Mouse (Mus musculus) liver, embryonic 13.5 days (tissue): ENCODE data around the gene Endod1. TPM values are rescaled to one million over a fixed set of nuclear protein-coding genes. Genes with fewer than 3 reads are reported as not detected.
A peak's percentile ranks its signal among the peaks of the same experiment; 100 is the strongest.

Experiments
- ATAC-seq: fragments of 200-750 bp; cut with Nextera tagmentation; 2 replicates; pipeline ENCODE4 v1.8.0; 2017; ENCODE audit warnings: low read depth, mild to moderate bottlenecking, moderate number of reproducible peaks, moderate library complexity
- DNase-seq: peaks from one replicate; pipeline ENCODE4 v3.0.0; 2022
- H3K27ac ChIP-seq: fragments of 300-500 bp; sonication (generic); 2 replicates; pipeline ENCODE4 v1.5.1; 2015; ENCODE audit warnings: moderate library complexity, mild to moderate bottlenecking, inconsistent platforms
- H3K27me3 ChIP-seq: fragments of 300-500 bp; sonication (generic); 2 replicates; pipeline ENCODE4 v1.6.1; 2015; ENCODE audit warnings: mild to moderate bottlenecking, inconsistent platforms
- H3K36me3 ChIP-seq: fragments of 300-500 bp; sonication (generic); 2 replicates; pipeline ENCODE4 v1.6.1; 2015; ENCODE audit warnings: mild to moderate bottlenecking, inconsistent platforms
- H3K4me1 ChIP-seq: fragments of 300-500 bp; sonication (generic); replicated peaks from 2 replicates; pipeline ENCODE4 v1.6.1; 2015; ENCODE audit warnings: inconsistent platforms
- H3K4me2 ChIP-seq: fragments of 300-500 bp; sonication (generic); 2 replicates; pipeline ENCODE4 v1.6.1; 2015; ENCODE audit warnings: inconsistent platforms, mild to moderate bottlenecking, moderate library complexity
- H3K4me3 ChIP-seq: fragments of 300-500 bp; sonication (generic); replicated peaks from 2 replicates; pipeline ENCODE4 v1.5.1; 2015; ENCODE audit warnings: mild to moderate bottlenecking, inconsistent platforms
- H3K9ac ChIP-seq: fragments of 300-500 bp; sonication (generic); 2 replicates; pipeline ENCODE4 v1.6.1; 2015; ENCODE audit warnings: mild to moderate bottlenecking, inconsistent platforms
- H3K9me3 ChIP-seq: fragments of 300-500 bp; sonication (generic); replicated peaks from 2 replicates; pipeline ENCODE4 v1.6.1; 2016; ENCODE audit warnings: inconsistent platforms
- WGBS: fragments of 180-500 bp; shearing (Covaris S2); methylation state at CpG from one replicate; pipeline ENCODE4 v1.1.7; 2015; ENCODE audit not compliant: insufficient replicate concordance; 5-methylcytosine and 5-hydroxymethylcytosine counted together
- polyA plus RNA-seq: library from polyadenylated mRNA; unstranded; fragments of >200 nt; fragmentation: Nextera tagmentation; extraction: Ambion mirVana; gene quantifications from 2 replicates; pipeline ENCODE4 v1.2.1, GENCODE M21; 2015

Gene Endod1
- polyA plus RNA-seq, 1 experiment from 2014 or later = 37.8 TPM

DNA sequence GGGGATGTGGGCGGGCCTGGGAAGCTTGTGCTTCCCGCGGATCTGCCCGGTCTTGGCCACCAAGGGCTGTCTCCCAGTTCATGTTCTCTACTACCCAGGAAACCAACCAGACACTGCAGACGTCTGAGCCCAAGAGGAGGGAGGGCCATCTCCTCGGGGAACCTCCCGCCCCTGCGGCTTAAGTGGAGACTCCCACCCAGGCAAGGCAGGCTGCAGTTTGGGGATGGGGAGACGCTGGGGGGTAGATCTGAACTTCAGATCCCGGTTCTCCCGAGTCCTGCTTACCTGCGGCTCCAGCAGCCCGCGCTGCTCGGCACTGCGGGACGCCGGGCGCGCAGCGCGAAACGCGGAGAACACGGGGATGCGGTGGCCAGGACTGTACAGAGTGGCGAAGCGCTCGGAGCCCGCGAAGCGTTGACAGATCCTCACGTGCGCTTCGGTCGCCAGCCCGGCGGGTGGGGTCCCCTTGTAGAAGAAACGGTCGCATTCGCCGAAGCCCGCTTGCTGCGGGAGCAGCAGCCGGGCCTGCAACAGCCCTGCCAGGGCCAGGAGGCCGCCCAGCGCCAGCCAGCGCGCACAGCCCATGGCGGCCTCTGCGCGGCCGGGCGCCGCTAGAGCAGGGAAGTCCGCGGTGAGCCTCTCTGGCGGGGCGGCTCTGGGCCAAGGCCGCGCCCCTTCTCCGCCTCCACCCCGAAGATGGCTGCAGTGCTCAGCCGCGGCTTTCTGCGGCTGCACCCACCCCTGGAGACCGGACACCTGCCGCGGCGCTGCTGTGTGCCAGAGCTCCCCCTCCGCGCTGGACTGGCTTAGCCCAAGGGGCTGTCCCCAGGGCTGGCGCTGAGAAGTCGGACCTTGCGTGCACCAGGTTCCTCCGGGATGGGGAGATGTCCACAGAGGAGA, 671 bp downstream of the Endod1 start:
- H3K27me3 ChIP-seq = no peaks in the 10 kb centered on the region
- no peaks in the 10 kb centered on the region; the same call in 1 of the 2 replicates for H3K9me3 ChIP-seq
- under 1% methylated on average over 75 of the region's 76 CpGs for WGBS
- peak overlapping the region; percentile 90 for H3K4me2 ChIP-seq
- peak; percentile 82 for DNase-seq
- peaks cover 82% of the 10 kb centered on the region for H3K4me1 ChIP-seq
- H3K27ac ChIP-seq = peak overlapping the region; percentile 93
- peak overlapping the region; percentile 97 for H3K9ac ChIP-seq
- H3K4me3 ChIP-seq = peak overlapping the region; percentile 88
- peaks cover 33% of the 10 kb centered on the region for H3K36me3 ChIP-seq
- peak; percentile 95 for ATAC-seq

DNA sequence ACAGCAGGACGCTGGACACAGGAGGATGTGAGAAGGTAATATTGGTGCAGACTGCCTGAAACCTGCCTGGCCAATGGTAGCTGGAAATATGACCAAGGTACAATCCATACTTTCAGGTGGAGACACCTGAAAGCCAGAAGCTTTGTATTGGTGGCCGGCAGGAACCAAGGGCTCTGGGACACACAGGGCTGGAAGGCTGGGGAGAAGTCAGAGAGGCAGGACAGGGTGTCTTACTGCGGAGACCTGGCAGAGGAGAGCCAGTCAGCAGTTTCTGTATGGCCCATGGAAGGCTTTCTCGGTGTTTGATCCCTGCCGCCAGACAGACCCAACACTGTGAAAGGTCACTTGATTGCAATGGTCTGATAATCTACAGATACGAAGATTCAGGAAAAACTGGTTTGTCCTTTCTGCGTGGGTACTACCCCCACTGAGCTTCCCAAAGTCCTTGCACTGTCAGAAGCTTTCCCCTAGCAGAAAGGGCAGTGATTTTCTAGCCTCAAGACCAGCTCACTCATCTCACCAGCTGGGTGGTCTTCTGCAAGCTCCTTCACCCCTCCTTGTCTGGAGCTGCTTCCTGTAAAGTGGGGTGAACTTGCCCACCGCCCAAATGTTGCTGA, 1.4 kb downstream of the Endod1 start:
- no peaks in the 10 kb centered on the region; the same call in 1 of the 2 replicates for H3K9me3 ChIP-seq
- DNase-seq (no peak), ATAC-seq (no peak)
- H3K27me3 ChIP-seq = no peaks in the 10 kb centered on the region
- H3K36me3 ChIP-seq = peaks cover 40% of the 10 kb centered on the region
- peaks cover 87% of the 10 kb centered on the region for H3K4me1 ChIP-seq
- H3K4me3 ChIP-seq = peak overlapping the region; percentile 88
- WGBS = 26% methylated on average over 8 of the region's 8 CpGs
- H3K4me2 ChIP-seq = peak overlapping the region; percentile 90
- peak overlapping the region; percentile 97 for H3K9ac ChIP-seq
- peak overlapping the region; percentile 93 for H3K27ac ChIP-seq

DNA sequence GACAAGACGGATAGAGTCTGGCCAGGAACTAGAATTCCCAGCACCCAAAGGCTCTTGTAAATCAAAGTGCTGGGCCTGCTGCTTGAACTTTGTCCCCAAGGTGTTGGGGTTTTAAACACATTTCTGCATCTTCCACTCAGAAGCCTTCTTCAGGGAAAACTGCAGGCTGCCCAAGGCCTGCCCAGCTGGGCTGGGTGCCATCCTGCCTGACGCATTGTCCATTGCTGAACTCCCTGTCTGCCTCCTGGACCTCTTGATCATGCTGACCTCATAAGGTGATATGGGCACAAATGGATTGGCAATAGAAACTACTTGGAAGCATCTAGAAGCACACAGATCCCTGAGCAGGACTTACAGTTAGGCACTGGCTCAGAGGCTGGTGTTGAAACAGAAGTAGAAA, 3.2 kb downstream of the Endod1 start:
- Histone ChIP-seq H3K4me1 (peaks cover 88% of the 10 kb centered on the region), H3K4me3 (peak overlapping the region; percentile 88), H3K9me3 (no peaks in the 10 kb centered on the region), H3K4me2 (peak overlapping the region; percentile 90), H3K27me3 (no peaks in the 10 kb centered on the region), H3K36me3 (peaks cover 55% of the 10 kb centered on the region), H3K9ac (peak overlapping the region; percentile 97), H3K27ac (peak overlapping the region; percentile 45; the same call in 1 of the 2 replicates)
- ATAC-seq (no peak), DNase-seq (no peak)
- 91% methylated on average over 2 of the region's 2 CpGs for WGBS

DNA sequence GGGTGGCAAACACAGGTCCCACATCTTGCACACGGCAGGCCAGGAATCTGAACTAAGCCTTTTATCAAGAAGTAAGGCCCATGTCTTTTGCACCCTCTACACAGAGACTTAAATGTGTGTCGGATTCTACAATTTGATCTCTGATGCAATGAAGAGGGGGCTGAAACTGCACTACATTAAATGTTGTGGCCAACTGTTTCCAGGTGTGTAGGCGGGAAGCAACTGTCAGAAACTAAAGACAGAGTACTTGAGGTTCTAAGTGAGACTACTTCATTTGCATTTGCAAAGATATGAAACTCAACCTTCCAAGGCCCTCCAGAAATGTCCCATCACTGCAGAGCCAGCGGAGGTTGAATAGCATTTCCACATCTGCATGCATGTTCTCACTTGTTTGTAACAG, 5.2 kb downstream of the Endod1 start:
- H3K9me3 ChIP-seq = no peaks in the 10 kb centered on the region
- peaks cover 90% of the 10 kb centered on the region for H3K4me1 ChIP-seq
- H3K4me2 ChIP-seq = no peak overlapping the region
- no peaks in the 10 kb centered on the region for H3K27me3 ChIP-seq
- H3K27ac ChIP-seq = no peak overlapping the region
- peaks cover 73% of the 10 kb centered on the region for H3K36me3 ChIP-seq
- WGBS = 79% methylated on average over 4 of the region's 4 CpGs
- H3K4me3 ChIP-seq = no peak overlapping the region
- ATAC-seq (no peak), DNase-seq (no peak)
- H3K9ac ChIP-seq = 0 out of 2 replicates have a peak overlapping the region, but pooled peaks have one; percentile 26

DNA sequence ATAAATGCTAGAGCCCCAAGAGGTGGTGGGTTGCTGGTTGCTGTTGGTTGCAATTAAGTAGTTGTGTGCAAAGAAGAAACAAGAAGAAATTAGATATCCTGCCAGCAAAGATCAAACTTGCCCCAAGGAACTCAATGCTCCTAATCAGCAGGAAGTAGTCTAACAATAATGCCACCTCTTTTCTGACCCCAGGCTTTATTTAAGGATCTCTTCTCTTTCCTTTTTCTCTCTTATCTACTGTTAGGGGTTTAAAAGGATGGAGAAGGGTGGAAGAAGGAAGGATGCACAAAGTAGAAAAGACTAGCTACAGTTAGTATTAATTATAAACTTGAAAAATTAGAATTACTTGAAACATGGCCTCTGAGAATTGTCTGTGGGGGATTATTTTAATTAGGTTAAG, 8.9 kb downstream of the Endod1 start:
- peaks cover 5% of the 10 kb centered on the region for H3K9me3 ChIP-seq
- ATAC-seq (no peak), DNase-seq (no peak)
- peaks cover 68% of the 10 kb centered on the region for H3K36me3 ChIP-seq
- H3K27ac ChIP-seq = peak overlapping the region; percentile 97
- no peak overlapping the region for H3K4me3 ChIP-seq
- H3K27me3 ChIP-seq = no peaks in the 10 kb centered on the region
- H3K9ac ChIP-seq = peak overlapping the region; percentile 46; the same call in 1 of the 2 replicates
- peaks cover 96% of the 10 kb centered on the region for H3K4me1 ChIP-seq
- H3K4me2 ChIP-seq = no peak overlapping the region

DNA sequence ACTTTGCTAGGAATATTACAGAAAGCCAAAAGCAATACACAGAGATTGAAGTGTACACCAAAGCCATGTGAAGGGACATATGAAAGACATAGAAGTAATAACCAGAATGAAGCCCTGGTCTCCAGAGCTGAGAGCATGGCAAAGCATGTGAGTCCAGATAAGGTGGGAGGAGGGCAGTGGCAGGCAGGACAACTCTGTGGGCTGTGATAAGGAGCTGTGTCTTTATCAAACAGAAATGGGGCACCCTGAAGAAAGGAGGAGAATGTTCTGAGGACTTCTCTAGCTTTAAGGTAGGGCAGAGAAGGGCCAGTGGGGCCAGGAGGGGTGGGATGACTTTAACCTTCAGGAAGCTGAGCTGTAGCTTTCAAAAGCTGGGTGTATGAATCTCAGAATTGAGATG, 12.0 kb downstream of the Endod1 start:
- Histone ChIP-seq H3K36me3 (peaks cover 54% of the 10 kb centered on the region), H3K27ac (peak overlapping the region; percentile 97), H3K27me3 (no peaks in the 10 kb centered on the region), H3K9me3 (peaks cover 5% of the 10 kb centered on the region), H3K4me3 (peak overlapping the region; percentile 29), H3K4me2 (peak overlapping the region; percentile 63), H3K9ac (peak overlapping the region; percentile 59), H3K4me1 (peaks cover 95% of the 10 kb centered on the region)
- ATAC-seq (peak; percentile 97), DNase-seq (peak; percentile 80)

DNA sequence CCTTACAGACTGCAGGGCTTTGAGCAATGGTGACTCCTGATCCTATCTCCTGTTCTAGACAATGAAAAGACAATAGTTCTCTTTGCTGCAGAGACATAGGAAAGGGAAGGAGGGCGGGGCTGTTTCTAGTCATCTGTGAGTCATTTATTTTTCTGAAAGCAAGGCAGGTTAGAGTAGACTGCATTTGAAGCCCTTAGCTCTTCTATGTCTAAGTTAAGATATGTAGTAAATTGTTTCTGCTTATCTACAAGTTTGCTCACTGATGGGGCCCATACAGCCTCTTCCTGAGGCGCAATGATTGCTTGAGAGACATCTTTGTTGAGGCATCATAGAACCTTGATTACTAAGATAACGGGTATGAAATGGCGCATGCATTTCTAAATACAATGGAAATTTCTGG, 13.5 kb downstream of the Endod1 start:
- Histone ChIP-seq H3K36me3 (peaks cover 49% of the 10 kb centered on the region), H3K4me2 (peak overlapping the region; percentile 33), H3K4me3 (no peak overlapping the region), H3K27me3 (no peaks in the 10 kb centered on the region), H3K9ac (peak overlapping the region; percentile 51), H3K27ac (peak overlapping the region; percentile 97), H3K9me3 (peaks cover 5% of the 10 kb centered on the region), H3K4me1 (peaks cover 96% of the 10 kb centered on the region)
- 73% methylated on average over 4 of the region's 4 CpGs for WGBS
- peak; percentile 6 for ATAC-seq
- no peak for DNase-seq

DNA sequence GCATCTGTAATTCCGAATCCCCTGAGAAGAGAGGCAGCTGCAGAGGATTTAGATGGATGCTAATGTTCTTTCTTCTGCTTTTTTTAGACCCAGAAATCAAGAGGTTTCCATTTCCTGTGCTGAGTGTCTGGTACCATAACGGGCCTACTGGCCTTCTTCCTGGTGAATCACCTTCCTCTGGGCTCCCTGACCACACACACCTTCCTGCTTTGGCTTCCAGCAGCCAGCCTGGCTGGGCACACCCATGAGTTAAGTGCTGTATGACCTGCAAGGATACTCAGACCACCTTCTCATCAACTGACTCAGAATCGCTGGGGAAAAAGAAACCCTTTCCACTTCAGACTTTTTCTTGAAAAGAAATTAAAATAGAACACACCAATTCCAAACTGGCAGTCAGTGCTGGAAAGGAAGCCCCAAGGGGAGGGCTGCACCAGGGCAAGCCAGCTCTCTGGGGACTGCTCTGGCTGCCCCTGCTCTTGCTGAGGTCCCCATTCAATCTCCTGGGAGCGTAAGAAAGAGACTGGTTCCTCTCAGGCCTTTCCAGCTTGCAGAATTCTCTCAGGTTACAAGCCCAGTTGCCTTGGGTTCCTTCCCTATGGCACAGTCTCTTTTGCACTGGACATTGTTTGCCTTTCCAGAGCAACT, 15.7 kb downstream of the Endod1 start:
- WGBS = 37% methylated on average over 4 of the region's 4 CpGs
- ATAC-seq (no peak), DNase-seq (no peak)
- Histone ChIP-seq H3K4me2 (no peak overlapping the region), H3K4me1 (peaks cover 90% of the 10 kb centered on the region), H3K4me3 (no peak overlapping the region), H3K9me3 (peaks cover 5% of the 10 kb centered on the region), H3K27ac (peak overlapping the region; percentile 78), H3K36me3 (peaks cover 50% of the 10 kb centered on the region), H3K9ac (peak overlapping the region; percentile 60), H3K27me3 (no peaks in the 10 kb centered on the region)

DNA sequence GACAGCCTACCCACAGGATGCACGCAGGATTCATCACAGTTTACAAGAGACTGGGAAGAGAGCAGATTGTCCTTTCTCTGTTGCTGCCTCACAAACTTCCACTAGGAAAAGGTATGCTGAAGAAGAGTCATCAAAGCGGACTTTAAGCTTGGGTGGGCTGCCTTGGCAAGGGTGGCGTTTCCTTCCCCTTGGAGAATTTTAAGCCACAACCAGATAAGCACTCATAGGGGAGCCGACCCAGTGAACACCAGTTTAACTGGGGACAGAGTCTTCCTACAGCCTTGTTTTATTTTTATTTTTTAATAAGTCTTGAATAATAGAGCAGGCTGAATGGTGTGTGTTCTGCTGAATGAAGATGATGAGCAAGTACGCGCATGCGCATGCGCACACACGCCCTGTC, 16.6 kb downstream of the Endod1 start:
- H3K9me3 ChIP-seq = peaks cover 5% of the 10 kb centered on the region
- no peak for DNase-seq
- peak overlapping the region; percentile 17; the same call in 1 of the 2 replicates for H3K4me2 ChIP-seq
- peaks cover 82% of the 10 kb centered on the region for H3K4me1 ChIP-seq
- no peak for ATAC-seq
- peaks cover 57% of the 10 kb centered on the region for H3K36me3 ChIP-seq
- H3K4me3 ChIP-seq = no peak overlapping the region
- H3K27me3 ChIP-seq = no peaks in the 10 kb centered on the region
- peak overlapping the region; percentile 60 for H3K9ac ChIP-seq
- WGBS = 64% methylated on average over 9 of the region's 9 CpGs
- peak overlapping the region; percentile 78 for H3K27ac ChIP-seq

DNA sequence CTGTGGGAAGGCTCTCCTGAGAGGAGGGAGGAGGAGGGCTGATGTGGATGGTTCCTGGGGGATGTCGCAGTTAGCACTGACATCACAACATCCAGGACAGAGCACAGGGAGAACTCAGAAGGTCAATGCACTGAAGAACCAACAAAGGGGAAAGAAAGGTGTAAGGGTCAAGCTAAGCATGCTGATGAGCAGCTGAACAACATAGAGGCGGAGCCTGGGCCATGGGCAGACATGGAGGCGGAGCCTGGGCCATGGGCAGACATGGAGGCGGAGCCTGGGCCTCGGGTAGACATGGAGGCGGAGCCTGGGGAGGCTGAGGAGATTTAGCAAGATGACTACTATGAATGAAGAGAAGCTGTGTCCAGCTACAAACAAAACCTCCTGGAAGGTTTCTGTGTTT, 17.8 kb downstream of the Endod1 start:
- Histone ChIP-seq H3K4me1 (peaks cover 71% of the 10 kb centered on the region), H3K9ac (peak overlapping the region; percentile 8; the same call in 1 of the 2 replicates), H3K27ac (peak overlapping the region; percentile 78), H3K4me2 (no peak overlapping the region), H3K4me3 (no peak overlapping the region), H3K27me3 (no peaks in the 10 kb centered on the region), H3K36me3 (peaks cover 55% of the 10 kb centered on the region), H3K9me3 (peaks cover under 1% of the 10 kb centered on the region)
- WGBS = 73% methylated on average over 6 of the region's 6 CpGs
- DNase-seq (peak; percentile 73), ATAC-seq (peak; percentile 76)

DNA sequence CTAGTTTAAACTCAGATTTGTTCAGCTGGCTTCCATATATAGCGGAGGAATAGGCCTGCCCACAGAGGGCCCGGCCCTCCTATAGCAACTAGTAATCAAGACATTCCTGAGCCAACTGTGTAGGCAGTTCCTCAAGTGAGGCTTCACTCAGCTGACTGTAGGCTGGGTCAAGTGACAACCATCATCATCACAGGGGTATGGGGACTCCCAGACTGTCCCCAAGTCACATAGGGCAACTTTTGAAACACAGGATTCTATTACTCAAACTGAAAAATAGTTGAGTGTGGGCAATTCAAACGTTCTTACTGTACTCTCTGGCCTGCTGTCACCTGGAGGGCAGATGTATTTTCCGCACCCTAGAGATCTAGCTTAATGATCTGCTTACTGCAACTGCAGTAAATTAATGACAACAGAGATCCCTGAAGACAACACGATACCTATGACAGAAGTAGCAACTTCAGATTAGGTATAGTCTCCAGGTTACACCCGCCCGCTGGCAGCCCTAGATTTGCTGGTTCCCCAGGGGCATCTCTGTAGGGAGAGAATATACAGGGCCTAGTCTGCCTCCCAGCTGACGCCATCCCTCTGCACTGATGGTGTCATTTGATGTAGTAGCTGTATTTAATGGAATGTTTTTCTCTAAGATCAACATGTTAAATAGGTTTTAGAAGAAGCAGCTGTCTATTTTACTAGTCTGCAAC, 19.1 kb downstream of the Endod1 start:
- DNase-seq (no peak), ATAC-seq (peak; percentile 17)
- Histone ChIP-seq H3K27ac (peak overlapping the region; percentile 29), H3K27me3 (no peaks in the 10 kb centered on the region), H3K4me3 (no peak overlapping the region), H3K4me1 (peaks cover 58% of the 10 kb centered on the region), H3K9ac (no peak overlapping the region), H3K9me3 (no peaks in the 10 kb centered on the region), H3K4me2 (no peak overlapping the region), H3K36me3 (peaks cover 63% of the 10 kb centered on the region)
- 84% methylated on average over 8 of the region's 8 CpGs for WGBS
